Mouse (Mus musculus): ENCODE data around the gene Proca1.

The Proca1 gene

DNA sequence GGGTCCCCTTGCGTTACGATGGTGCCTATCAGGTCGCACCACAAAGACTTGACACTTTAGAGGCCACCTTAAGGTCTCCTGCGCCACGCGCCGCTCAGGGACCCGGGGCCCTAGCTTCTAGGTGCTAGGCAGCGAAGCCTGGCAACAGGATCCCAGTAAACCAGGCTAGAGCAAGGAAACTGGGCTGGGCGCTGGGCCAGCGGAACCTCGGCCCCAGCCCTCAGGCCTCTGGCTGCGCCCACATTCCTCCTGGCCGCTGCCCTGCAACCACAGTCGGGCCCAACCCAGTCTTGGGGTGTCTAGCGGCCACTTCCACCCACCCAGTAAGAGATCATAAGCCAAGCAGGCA lies 27.5 kb upstream of the Proca1 start:
- DNase-seq (ENCODE audit: low spot score in 2 of 2) = no peak

DNA sequence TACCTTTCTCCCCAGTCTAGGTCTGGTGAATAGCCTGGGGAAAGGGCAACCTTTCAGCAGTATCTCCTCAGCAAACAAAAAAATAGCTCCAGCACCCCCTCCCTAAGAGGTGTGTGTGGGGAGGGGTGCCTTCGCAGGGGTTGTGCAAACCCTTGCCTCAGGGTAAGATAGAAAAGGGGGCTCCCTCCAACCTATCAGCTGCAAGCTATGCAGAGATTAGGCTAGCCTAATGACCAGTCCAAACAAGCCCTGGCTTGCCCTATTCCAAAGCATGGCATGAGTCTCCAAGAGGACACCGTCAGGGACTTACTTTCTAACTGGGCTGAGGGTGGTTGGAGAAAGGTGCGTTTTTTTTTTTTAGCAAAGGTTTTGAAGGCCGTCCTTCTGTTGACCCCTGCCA lies 27.0 kb upstream of the Proca1 start:
- no peak for DNase-seq (ENCODE audit: low spot score in 2 of 2)

DNA sequence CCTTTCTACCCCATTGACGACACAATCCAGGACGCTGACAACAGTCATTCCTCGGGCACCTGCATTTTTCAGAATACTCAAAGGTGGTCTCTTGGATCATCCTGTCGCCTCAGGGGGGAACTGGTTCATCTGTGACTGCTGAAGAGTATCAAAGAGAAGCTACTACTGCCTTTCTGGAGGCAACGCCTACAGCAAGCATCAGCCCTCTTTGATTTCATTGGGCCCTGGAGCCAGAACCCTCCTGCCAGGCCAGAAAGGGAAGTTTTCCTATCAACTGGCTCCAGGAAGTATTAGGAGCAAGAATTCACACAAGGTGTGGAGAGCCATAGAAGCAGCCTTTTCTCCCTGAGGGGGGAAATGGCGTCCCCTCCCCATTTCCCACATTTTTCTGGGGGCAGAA lies 26.6 kb upstream of the Proca1 start:
- no peak for DNase-seq (ENCODE audit: low spot score in 2 of 2)

DNA sequence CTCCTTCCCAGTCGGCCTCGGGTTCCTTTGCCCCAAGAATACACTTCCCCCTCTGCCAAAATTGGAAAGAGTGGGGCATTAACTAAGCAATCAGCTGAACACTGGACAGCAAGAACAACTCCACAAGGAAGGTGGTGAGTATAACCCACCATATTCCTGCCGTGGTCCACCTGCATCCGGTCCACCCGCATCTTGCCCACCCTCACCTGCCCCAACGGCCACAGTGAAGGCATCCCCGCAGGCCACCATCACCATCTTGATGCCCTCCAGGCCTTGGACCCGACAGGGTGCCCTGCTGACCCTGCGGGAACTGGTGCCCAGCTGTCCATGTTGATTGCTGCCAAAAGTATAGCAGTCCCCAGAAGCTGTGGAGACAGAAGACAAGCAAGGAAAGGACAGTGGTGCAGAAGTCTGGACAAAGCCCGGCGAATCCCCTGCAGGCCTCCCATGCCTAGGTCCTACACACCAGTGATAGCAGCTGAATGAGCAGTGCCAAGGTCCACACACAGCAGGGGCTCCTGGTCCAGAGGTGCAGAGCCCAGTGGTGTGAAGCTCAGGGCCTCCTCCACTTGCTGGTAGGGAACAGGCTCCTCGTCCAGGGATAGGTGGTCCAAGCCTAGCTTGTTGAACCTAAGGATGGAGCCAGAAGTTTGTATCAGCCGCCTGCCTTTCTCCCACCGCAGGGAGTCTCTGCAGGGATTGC lies 25.8 kb upstream of the Proca1 start:
- no peak for DNase-seq (ENCODE audit: low spot score in 2 of 2)

DNA sequence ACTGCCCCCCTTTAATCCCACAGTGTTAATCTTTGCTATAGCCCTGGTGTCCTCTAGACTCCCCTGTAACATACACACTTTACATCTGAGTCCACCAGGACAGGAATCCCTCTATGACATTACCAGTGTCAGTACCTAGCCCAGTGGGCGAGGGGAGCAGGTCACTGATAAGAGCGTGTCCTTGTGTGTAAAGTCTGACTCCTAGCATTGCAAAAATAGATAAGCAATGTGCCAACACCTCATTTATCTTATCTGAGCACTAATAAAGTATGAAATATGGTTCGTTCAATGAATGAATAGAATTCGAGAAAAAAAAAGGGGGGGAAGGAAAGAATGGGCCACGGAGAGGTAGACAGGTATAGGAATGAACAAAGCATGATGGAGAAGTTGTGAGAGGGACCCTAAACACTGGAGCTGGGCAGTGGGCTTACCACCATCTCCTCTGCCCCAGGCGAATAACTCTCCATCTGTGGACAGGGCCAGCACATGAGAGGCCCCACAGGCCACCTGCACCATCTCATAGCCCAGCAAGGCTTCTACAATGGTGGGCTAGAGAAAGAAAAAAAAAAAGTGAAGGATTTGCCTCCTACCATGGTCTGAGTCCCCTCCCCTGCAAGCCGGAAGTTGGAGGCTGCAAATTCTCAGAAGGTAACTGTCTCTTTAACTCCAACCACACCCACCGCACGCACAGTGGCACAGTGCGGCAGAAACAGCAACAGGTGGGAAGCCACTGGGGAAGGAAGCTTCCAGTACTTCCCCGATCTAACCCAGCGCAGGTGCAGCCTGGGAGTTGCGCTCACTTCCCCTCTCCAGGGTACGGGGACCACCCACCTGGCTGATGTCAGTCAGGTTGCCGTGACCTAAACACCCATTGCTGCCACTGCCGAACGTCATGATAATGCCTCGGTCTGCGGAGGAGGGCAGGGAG lies 24.4 kb upstream of the Proca1 start:
- DNase-seq (ENCODE audit: low spot score in 2 of 2) = peak in 1 of 2 experiments; percentile 75

DNA sequence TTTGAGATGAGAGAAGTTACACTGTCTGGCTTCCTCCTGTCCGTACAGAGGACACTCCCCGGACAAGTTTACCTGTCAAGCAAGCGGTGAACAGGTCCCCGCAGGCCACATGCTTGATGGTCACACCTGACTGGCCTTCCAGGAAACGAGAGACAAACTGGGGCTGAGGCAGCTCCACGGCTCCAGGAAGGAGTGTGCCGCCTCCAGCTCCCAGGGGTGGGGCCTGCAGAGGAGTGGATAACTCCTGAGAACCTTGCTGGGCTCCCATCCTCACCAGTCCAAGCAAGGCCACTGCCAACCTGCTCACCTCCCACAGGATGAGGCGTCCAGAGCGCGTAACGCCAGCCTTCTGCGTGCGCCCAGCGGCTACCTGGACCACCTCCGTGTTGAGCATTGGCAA lies 22.9 kb upstream of the Proca1 start:
- DNase-seq (ENCODE audit: low spot score in 2 of 2) = no peak

DNA sequence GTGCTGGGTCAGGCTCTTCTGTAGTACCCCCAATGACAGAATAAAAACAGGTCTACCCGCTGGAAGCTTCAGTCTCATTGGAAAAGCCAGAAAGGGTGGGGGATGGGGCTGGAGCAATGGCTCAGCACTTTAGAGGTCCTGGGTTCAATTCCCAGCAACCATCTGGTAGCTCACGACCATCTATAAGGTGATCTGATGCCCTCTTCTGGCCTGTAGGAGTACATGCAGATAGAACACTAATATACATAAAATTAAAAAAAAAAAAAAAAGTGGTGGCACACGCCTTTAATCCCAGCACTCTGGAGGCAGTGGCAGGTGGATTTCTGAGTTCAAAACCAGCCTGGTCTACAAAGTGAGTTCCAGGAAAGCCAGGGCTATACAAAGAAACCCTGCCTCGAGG lies 21.9 kb upstream of the Proca1 start:
- no peak for DNase-seq (ENCODE audit: low spot score in 2 of 2)

DNA sequence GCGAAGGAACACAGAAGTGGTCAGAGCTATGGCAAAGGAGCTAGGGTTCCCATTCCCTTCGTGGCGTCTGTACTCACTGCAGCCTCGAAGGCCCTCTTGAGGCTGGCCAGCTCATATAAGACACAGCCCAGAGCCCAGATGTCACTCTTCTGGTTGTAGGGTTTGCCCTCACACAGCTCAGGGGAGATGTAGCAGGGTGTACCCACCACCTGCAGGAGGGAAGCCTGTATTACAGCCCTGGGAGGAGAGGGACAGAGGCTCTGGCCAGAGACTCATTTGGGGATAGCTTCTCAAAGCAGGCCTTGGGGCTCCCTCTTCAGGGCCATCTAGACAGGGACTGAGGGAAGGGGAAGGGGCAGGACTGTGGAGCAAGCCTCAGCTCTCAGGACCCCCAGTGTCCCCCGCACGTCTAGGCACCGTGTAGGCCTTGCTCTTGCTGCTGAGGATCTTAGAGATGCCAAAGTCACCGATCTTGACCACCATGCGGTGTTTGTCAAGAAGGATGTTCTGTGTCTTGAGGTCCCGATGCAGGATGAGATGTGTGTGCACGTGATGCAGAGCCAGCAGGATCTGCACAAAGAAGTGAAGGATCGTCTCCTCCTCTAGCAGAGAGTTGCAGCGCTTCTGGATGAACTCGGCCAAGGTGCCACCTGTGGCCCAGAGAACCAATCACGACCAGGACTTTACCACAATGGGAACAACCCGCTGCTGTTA lies 21.0 kb upstream of the Proca1 start:
- peak; percentile 30 to 60 for DNase-seq (ENCODE audit: low spot score in 2 of 2)

DNA sequence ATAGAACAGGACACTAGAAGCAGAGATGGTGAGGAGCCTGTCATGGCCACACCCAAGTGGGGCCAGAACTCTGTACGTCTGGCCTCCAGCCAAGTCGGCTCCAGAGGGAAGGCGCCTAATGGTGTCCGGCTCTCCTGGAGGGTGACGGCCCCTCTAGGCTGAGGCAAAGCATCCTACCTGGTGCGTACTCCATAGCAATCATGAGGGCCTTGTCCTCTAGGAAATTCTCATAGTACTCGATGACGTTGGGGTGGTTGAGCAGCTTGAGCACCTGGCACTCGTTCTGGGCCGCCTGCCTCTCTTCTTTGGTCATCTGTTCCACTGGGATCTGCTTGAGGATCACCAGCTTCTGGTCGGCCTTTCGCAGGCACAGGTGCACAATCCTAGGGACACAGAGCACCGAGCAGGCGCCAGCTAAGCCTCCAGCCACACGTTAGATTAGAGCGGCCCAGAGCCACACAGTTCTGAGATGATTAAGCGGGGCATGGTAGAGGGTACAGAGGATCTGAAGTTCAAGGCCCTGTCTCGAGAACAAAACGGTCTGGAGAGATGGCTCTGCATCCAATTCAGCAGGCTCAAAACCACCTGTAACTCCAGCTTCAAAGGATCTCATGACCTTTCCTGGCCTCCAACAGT lies 20.3 kb upstream of the Proca1 start:
- peak; percentile 17 to 32 for DNase-seq (ENCODE audit: low spot score in 2 of 2)

DNA sequence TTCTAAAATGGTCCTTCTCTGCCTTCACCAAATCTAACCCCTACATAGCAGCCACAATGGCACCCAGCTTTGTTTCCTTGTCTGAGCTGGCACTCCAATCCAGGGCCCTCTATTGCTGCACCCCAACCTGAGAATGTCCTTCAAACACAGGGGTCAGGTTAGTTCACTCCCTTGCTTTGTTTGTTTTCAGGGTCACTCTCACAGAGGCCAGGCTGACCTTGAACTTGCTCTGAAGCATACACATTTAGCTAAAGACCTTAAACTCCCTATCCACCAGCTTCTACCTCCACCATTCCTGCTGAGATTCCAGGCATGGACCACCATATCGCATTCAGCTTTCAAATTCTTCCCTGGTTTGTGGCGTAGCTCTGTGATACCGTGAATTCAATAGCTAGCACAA lies 18.7 kb upstream of the Proca1 start:
- DNase-seq (ENCODE audit: low spot score in 2 of 2) = peak in 1 of 2 experiments; percentile 12

DNA sequence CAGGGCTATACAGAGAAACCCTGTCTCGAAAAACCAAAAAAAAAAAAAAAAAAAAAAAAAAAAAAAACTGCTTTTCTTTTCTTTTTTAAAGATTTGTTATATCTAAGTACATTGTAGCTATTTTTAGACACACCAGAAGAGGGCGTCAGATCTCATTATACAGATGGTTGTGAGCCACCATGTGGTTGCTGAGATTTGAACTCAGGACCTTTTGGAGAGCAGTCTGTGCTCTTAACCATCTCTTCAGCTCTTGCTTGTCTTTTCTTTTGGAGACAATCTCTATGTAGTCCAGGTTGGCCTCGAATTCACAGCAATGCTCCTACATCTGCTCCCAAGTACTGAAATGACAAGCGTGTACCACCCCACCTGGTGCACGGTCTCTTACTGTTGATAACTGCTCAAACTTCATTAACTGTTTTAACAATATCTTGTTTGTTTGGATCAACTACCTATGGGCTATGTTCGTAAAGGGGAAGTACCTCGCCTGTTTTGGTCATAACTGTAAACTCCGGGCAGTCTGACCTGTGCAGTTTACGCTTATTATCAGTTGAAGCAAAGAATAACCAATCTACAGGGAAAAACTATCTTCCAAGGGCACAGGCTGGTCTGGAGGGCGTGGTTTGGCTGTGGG lies 17.3 kb upstream of the Proca1 start:
- no peak for DNase-seq (ENCODE audit: low spot score in 2 of 2)

DNA sequence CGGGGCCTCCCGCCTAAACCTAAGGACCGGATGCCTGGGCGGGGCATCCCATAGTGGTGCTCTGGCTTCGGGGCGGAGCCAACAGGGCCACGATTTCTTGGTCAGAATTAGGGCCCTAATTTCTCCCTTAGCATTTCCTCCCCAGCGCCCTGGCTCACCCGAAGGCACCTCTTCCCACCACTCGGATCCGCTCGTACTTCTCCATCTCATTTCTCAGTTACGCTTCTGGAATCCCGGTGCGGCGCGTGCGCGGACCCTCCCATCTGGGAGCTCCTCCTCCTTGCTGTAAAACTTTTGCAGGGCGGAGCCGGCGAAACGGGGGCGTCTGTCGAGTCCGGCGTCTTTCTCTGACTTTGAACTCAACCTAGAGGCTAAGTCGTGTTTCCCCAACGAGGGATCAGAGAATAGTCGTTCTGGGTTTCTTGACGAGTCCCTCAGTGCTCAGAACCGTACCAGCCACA lies 16.8 kb upstream of the Proca1 start, which contains the start of the genes Nek8 and Tlcd1:
Gene Nek8 (minus strand): TSS at position 274 of the 461 bp plus-strand sequence.
Gene Tlcd1 (plus strand): TSS at position 310 of the 461 bp plus-strand sequence.
- DNase-seq (ENCODE audit: low spot score in 2 of 2) = peak; percentile 95 to 97

DNA sequence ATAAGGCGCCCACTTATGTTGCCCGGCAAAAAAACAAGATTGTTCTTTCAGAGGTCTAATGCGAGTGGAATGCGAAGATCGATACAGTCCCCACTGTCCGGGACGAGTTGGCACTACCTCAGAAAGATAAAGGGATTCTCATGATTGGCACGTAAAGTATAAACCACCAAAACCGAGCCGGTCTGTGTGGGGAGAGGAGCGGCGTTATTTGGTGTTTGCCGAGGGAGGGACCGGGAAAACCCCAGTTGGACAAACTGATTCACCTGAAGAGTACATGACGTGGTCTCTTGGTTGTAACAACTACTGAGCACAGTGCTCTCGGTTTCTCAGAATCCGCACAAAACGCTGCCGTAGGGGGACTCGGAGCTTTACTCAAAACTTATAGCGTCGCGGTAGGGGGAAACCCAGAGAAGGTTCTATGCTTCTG lies 16.3 kb upstream of the Proca1 start:
- peak in 1 of 2 experiments; percentile 47 for DNase-seq (ENCODE audit: low spot score in 2 of 2)

DNA sequence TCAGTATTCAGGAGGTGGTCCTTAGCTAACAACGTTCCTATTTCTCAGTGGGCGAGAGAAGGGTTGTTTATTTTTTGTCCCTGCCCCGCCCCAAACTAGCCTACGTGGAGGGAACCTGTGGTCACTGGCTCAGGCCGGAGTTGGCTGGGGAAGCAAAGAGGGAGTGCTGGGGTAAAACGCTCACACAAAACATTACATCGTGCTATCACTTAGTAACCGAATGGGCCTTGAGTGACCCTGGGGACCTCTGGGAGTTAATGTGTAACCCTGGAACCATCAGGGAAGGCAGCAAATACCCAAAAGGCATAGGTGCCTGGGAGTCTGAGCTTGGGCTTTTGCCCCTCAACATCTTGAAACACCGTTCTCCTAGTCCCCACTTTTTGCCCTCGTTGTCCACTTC lies 15.8 kb upstream of the Proca1 start:
- peak in 1 of 2 experiments; percentile 76 for DNase-seq (ENCODE audit: low spot score in 2 of 2)

DNA sequence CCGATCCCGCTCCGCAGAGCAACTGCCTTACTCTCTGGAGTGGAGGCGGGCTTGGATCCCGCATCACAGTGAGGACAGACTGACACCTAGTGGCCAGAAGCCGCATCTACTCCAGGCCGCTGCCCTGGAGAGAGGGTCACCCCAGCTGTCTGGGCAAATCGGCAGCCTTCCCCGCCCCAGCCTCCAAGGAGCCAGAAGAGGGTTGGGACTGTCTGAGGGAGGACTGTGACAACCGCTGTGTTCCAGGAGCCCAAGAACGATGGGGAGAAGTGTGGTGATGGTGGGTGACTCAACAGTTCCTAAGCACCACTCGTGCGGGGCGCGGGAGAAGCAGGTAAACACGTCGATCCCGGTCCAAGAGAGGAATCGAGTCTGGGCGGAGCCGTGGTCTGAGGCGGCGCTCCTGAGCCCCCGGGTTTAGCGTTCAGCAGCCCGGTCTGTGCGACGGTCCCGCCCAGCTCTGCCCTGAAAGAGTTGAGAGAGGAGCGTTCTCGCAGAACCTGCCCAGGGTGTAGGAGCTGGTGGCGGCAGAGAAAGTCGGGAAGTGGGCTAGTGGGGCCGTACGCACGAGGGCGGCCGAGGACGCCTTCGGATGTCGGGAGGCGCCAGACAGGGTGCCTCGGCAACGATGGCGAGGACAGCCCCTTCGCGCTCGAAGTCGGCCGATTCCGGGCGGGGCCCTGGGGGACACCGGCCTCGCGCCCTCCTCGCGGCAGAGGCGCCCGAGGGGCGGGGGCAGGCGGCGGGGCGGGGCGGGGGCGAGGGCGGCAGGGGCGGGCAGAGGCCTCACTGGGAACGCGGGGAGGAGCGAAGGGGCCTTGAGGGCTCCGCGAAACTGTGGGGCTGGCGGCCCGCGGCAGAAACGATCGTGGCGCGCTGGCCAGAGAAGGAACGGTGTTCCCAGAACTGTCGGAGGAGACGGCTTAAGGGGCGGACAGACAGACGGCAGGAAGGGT lies 15.0 kb upstream of the Proca1 start:
- DNase-seq (ENCODE audit: low spot score in 2 of 2) = peak; percentile 94 to 97

DNA sequence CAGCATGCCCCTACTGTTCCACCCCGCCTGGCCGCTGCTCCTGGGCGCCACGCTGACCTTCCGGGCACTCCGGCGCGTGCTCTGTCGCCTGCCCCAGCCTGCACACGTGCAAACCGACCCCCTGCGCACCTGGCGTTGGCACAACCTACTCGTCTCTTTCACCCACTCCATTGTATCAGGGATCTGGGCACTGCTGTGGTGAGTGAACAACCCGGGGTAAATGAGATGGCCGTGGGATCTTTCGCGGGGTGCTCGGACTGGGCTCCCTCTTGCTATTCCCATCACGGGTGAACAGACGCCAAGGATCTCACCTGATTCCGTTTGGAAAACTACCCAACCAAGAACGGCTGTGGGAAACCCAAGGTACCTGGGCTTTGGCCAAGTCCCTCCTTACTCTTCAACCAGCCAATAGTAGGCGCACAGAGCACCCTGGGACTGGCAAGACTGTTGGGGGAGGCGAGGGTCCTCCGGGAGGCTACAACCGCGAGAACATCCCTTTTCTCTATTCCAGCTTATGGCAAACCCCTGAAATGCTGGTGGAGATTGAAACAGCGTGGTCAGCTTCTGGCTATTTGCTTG lies 14.2 kb upstream of the Proca1 start:
- peak; percentile 63 to 71 for DNase-seq (ENCODE audit: low spot score in 2 of 2)

DNA sequence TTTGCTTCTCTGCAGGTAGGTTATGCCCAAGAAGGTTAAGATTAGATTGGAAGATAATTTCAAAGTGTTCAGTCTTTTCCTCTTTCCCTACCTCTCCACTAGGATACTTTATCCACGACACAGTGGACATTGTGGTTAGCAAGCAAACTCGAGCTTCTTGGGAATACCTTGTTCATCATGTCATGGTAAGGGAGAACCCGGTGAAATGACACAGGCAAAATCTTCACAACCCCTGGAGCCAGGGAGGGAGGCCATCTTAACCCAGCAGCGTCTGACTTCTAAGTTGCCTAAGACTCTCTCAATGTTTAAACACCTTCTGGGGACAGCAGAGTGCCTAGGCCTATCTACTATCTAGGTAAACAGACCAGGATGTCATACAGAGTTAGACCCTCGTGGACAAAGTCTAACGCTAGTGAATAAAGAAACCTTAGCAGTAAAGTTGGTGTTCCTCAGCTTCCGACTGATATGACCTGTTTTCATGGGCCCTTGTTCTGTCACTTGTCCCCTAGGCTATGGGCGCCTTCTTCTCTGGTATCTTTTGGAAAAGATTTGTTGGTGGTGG lies 13.7 kb upstream of the Proca1 start:
- DNase-seq (ENCODE audit: low spot score in 2 of 2) = no peak

DNA sequence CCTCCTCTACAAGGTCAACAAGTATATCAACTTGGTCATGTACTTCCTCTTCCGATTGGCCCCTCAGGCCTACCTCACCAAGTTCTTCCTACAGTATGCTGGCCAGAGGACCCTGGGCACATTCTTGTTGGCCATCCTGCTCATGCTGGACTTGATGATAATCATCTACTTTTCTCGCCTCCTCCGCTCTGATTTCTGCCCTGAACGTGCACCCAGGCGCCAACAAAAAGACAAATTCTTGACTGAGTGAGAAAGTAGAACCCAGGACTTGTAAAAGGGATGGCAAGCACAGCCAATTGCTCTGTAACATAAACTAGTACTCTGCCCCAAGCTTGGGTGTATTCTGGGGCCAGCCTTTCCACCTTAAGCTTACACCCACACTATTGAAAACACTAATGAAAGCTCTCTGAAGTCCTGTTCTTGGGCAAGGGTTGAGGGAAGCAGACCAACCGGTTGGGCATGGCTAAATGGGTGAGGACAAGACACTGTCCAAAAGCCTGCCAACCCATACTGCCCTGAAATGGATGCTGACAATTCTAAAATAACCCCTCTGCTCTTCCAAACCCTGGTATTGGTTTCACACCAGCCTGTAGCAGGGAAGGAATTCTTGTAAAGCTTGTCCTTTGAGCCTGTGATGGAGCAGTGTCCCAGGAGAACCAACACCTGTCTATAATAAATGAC lies 13.0 kb upstream of the Proca1 start:
- no peak for DNase-seq (ENCODE audit: low spot score in 2 of 2)
